Mouse (Mus musculus): ENCODE data around the gene Mrpl49. TPM values are rescaled to one million over a fixed set of nuclear protein-coding genes. Genes with fewer than 3 reads are reported as not detected.

Gene Mrpl49
- polyA plus RNA-seq, 1 experiment from 2014 or later: 82.5 TPM

DNA sequence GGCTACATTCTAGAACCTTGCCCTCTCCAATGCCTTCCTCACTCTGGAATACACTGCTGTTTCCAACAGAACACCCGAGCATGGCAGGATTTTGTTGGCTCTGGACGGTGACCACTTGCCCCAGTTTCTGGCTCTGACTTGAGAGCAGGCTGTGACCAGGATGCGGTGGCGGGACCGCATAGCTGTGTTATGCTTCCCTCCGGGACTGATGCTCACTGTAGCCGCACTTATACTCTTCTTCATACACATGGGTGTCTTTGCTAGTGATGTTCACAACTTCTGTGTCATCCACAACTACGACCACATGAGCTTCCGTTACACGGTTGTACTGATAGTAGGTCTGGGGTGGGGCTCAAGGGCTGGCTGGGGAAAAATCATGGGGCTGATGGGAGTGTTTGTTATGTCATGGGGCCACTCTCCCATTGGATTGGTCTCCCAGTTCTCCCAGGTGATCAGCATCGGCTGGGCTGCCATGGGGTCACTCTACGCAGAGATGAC, 22.4 kb upstream of the Mrpl49 start, which contains the start of gene Tmem262:
Tmem262 (plus strand) TSS at position 51 of the 498 bp plus-strand sequence.
- H3K4me3 ChIP-seq: no peak within 1 kb of the TSS; the same call in 1 of the 2 replicates
- H3K4me1 ChIP-seq: peaks cover 30% of the 10 kb centered on the region
- no peak for DNase-seq (ENCODE audit: low spot score)
- peaks cover 51% of the 10 kb centered on the region for H3K36me3 ChIP-seq (replicated peaks)
- no peaks in the 10 kb centered on the region for H3K27me3 ChIP-seq (replicated peaks; ENCODE audit: low read depth, poor library complexity, severe bottlenecking)
- no peaks in the 10 kb centered on the region for H3K9me3 ChIP-seq
- no peak within 1 kb of the TSS for H3K27ac ChIP-seq (replicated peaks)
- 93% methylated on average over 12 of the region's 12 CpGs for WGBS

DNA sequence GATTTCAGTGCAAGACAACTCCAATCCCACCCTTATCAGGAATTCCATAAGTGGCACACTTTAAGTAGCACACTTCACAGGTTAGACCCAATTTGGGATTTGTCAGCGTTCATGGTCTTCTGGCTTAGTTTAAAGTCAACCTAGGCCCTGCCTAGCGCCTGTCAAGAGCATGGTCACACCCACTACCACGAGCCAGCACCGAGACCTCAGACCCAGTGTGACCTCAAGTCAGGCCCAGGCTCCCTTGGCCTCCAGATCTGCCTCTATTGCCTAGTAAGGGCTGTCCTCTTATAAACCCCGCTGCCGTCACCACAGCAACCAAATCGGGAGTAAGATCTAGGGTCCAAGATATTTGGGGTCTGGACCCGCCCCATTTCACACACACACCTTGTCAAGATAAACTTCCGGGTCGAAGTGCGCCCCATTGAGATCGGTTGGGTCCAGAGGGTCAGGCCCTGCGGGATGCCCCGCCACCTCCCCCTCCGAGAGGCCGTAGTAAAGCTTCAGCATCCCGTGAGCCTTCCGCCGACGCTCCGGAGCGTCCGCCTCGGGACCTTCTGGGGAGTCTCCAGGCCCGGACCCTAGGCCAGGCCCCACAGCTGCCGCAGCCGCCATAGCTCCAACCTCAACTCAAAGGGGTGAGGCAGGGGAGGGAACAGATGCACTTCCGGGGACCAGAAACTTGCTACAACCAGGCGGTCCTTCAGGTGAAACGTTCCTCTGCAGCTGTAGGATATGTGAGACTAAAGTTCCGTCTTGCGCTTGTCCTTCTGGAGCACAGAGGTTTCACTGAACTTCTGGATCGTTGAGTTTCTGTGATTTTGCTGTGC, 19.2 kb upstream of the Mrpl49 start, which contains the start of gene Vps51:
Vps51 (minus strand) TSS at position 668 of the 830 bp plus-strand sequence.
- no peaks in the 10 kb centered on the region for H3K9me3 ChIP-seq
- peaks cover 19% of the 10 kb centered on the region for H3K4me1 ChIP-seq
- H3K4me3 ChIP-seq: peak within 1 kb of the TSS; percentile 70
- DNase-seq (ENCODE audit: low spot score): peak; percentile 86
- H3K36me3 ChIP-seq (replicated peaks): peaks cover 56% of the 10 kb centered on the region
- H3K27ac ChIP-seq (replicated peaks): peak within 1 kb of the TSS; percentile 94
- no peaks in the 10 kb centered on the region for H3K27me3 ChIP-seq (replicated peaks; ENCODE audit: low read depth, poor library complexity, severe bottlenecking)
- WGBS: 2% methylated on average over 33 of the region's 33 CpGs

DNA sequence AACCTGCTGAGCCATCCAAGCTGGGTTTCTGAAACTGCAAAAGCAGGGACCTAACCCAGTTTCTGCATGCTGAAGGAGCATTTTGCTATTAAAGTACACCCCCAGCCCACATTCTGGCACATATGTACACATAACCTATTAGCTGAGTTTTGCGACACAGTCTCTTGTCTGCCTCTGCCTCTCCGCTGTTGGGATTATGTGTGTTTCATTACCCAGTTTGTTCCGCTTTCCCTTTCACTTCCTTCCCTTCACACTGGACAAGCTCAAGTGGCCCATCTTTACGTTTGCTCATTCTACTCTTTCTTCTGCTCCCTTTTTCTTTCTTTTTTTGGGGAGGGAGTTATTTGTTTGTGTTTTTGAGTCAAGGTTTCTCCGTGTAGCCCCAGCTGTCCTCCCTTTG, 16.3 kb upstream of the Mrpl49 start:
- no peak overlapping the region for H3K27ac ChIP-seq (replicated peaks)
- no peaks in the 10 kb centered on the region for H3K27me3 ChIP-seq (replicated peaks; ENCODE audit: low read depth, poor library complexity, severe bottlenecking)
- 96% methylated on average over 5 of the region's 5 CpGs for WGBS
- no peak overlapping the region for H3K4me3 ChIP-seq
- no peak for DNase-seq (ENCODE audit: low spot score)
- H3K4me1 ChIP-seq: peaks cover 19% of the 10 kb centered on the region
- no peaks in the 10 kb centered on the region for H3K9me3 ChIP-seq
- H3K36me3 ChIP-seq (replicated peaks): peaks cover 59% of the 10 kb centered on the region

DNA sequence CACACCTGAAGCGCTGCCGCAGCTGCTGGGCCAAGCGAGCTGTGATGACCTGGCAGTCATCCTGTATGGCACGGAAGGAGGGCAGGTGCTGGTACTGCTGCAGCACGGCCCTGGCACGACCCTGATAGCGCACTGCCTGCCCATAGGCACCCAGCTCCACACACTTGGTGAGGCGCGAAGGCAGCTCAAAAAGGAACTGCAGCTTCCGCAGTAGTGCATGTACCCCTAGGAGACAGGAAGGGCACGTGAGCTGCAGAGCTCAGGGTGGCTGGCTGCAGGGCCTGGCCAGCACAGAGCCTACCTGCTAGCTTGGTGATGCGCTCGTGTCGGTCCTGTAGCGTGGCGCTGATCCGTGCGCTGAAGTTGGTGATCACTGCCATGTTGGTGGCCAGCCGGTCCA, 13.7 kb upstream of the Mrpl49 start:
- H3K36me3 ChIP-seq (replicated peaks): peaks cover 63% of the 10 kb centered on the region
- no peaks in the 10 kb centered on the region for H3K9me3 ChIP-seq
- peak overlapping the region; percentile 21; the same call in 1 of the 2 replicates for H3K4me3 ChIP-seq
- H3K27me3 ChIP-seq (replicated peaks; ENCODE audit: low read depth, poor library complexity, severe bottlenecking): no peaks in the 10 kb centered on the region
- peaks cover 30% of the 10 kb centered on the region for H3K4me1 ChIP-seq
- DNase-seq (ENCODE audit: low spot score): no peak
- WGBS: 93% methylated on average over 19 of the region's 19 CpGs
- H3K27ac ChIP-seq (replicated peaks): no peak overlapping the region

DNA sequence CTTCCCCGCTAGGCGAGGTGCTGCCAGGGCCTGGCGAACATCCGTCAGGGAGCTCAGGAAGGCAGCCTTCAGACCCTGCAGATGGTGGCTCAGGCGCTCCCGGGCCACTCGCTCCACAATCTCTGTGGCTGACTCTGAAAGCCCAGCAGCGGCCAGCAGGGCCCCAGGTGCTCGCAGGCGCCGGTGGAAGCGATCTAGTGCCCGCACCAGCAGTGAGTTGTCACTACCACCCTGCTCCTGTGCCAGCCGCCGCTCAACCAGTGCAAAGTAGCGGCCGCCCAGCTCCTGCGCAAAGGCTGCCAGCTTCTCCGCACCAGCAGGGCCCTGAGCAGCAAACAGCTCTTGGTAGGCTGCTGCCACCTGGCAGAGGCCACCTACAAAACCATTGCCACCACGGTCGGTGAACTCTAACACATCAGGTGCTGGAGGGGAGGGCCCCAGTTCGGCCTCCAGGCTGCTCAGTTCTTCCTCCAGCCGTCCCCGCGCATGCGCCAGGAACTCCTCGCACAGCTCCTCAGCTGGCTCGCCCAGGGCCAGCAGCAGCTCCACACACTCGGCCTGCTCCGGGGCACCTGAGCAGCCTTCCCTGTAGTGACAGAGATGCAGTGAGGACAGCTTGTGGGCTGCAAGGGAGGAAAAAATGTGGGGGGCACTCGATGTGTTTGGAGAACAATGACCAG, 13.1 kb upstream of the Mrpl49 start:
- H3K27me3 ChIP-seq (replicated peaks; ENCODE audit: low read depth, poor library complexity, severe bottlenecking): no peaks in the 10 kb centered on the region
- WGBS: 92% methylated on average over 31 of the region's 31 CpGs
- H3K9me3 ChIP-seq: no peaks in the 10 kb centered on the region
- peak overlapping the region; percentile 21; the same call in 1 of the 2 replicates for H3K4me3 ChIP-seq
- no peak overlapping the region for H3K27ac ChIP-seq (replicated peaks)
- H3K36me3 ChIP-seq (replicated peaks): peaks cover 63% of the 10 kb centered on the region
- H3K4me1 ChIP-seq: peaks cover 28% of the 10 kb centered on the region
- no peak for DNase-seq (ENCODE audit: low spot score)

DNA sequence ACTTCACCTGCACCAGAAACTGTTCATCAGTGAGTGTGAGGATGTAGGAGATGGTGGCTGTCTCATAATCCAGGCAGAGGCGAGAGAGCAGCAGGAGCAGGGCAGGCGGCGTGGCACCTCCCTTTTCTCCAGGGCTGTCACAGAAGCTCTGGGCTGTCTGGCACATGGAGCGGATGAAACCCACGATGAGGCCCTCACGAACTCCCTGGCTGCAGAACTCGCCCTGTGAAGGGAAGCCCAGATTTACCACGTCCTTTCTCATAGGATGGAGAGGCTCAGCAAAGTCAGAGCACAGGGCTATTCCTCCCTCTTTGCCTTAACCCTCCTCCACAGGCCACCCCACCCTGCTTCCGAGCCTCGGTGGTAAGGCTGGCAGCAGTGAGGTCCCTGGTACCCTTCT, 12.3 kb upstream of the Mrpl49 start:
- peaks cover 55% of the 10 kb centered on the region for H3K36me3 ChIP-seq (replicated peaks)
- DNase-seq (ENCODE audit: low spot score): no peak
- no peaks in the 10 kb centered on the region for H3K9me3 ChIP-seq
- no peaks in the 10 kb centered on the region for H3K27me3 ChIP-seq (replicated peaks; ENCODE audit: low read depth, poor library complexity, severe bottlenecking)
- 93% methylated on average over 10 of the region's 10 CpGs for WGBS
- H3K4me3 ChIP-seq: no peak overlapping the region; the same call in 1 of the 2 replicates
- no peak overlapping the region for H3K27ac ChIP-seq (replicated peaks)
- peaks cover 26% of the 10 kb centered on the region for H3K4me1 ChIP-seq

DNA sequence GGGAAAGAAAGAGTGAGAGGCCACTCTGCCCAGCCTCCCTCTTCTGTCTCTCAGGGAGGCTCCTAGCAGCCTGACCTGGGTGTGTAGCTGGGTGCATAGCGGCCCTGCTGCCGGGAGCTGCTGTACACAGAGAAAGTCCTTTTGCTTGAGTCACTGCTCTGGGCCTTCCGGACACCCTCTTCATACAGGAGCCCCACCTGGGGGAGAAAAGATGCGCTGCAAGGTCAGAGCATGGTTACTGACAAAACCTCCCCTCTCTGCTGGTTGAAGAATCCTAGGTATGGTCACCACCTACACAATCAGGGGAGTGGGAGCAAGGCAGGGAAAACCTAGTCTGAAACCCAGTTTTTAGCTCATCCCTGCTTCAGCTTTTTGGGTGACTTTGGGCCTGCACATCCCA, 11.4 kb upstream of the Mrpl49 start:
- Histone ChIP-seq H3K4me3 (peak overlapping the region; percentile 66; the same call in 1 of the 2 replicates), H3K9me3 (no peaks in the 10 kb centered on the region), H3K27me3 (replicated peaks; ENCODE audit: low read depth, poor library complexity, severe bottlenecking) (no peaks in the 10 kb centered on the region), H3K36me3 (replicated peaks) (peaks cover 49% of the 10 kb centered on the region), H3K4me1 (peaks cover 26% of the 10 kb centered on the region), H3K27ac (replicated peaks) (no peak overlapping the region)
- no peak for DNase-seq (ENCODE audit: low spot score)
- 83% methylated on average over 4 of the region's 4 CpGs for WGBS

DNA sequence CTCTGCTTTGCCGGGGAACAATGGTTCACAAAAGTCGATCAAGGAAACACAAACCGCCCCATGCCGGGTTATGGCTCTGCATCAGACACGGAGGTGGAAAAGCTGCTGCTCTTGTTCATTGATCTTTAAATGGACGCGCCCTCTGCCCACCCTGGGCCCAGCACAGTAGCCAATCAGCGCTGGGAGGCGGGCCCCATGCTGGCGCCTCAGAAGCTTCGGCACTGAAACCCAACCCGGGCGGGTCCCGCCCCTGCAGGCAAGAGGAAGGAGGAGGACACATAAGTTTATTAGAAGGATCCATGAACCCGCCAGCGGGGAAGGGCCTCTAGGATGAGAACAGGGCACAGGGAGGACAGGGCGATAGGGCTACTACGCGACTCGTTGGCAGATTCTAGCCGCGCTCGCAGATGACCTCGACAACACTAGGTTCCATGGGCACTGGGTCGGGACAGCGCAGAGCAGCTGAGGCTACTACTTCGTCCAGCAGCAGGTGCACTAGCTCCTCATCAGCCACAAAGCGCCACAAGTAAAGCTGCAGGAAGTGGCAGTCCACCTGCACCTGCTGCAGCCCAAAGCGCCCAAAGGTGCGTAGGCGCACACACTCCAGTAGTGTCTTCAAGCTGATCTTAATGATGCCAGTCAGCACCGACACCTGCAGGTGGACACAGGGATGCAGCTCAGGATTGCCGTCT, 10.3 kb upstream of the Mrpl49 start, which contains the start of gene Tm7sf2:
Tm7sf2 (minus strand) TSS at position 650 of the 692 bp plus-strand sequence.
- WGBS: 9% methylated on average over 33 of the region's 33 CpGs
- peaks cover 30% of the 10 kb centered on the region for H3K4me1 ChIP-seq

DNA sequence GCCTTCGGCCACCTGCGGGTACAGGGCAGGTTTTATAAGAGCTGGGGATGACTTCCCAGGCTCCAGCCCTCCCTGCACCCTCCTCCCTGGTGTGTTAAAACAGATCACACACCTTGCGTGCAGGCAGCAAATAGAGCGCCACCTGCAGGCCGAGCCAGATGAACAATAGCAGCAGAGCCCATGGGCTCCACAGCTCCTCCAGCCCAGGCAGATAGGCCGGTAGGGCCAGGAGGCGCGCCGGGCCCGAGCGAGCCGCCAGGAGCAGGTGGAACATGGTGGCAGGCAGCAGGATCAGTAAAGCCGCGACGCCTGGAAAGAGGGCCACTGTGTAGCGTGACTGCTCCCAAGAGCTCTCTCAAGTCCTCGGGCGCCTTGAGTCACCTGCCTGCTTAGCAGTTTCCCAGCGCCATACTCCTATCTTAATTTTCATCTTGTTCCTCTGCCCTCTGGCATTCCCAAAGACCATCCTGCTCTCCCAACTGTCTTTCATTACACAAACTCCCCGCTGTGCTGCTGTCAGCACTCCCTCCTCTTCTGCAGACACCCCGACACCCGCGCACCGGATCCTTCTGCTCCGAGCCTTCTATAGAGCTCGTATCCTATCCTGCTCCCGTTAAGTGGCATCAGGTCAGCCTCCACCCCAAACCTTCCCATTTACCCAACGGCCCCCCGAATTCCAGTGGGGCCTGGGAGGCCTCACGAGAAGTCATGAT, 9.6 kb upstream of the Mrpl49 start:
- Histone ChIP-seq H3K27me3 (replicated peaks; ENCODE audit: low read depth, poor library complexity, severe bottlenecking) (no peaks in the 10 kb centered on the region), H3K27ac (replicated peaks) (peak overlapping the region; percentile 81), H3K4me3 (peak overlapping the region; percentile 66), H3K4me1 (peaks cover 37% of the 10 kb centered on the region), H3K9me3 (no peaks in the 10 kb centered on the region), H3K36me3 (replicated peaks) (peaks cover 52% of the 10 kb centered on the region)
- peak; percentile 90 for DNase-seq (ENCODE audit: low spot score)
- under 1% methylated on average over 30 of the region's 30 CpGs for WGBS

More for the DNA sequence above, 10.3 kb upstream of the Mrpl49 start, which contains the start of gene Tm7sf2:
- H3K9me3 ChIP-seq: no peaks in the 10 kb centered on the region
- peak; percentile 95 for DNase-seq (ENCODE audit: low spot score)
- H3K27ac ChIP-seq (replicated peaks): peak within 1 kb of the TSS; percentile 81
- peaks cover 49% of the 10 kb centered on the region for H3K36me3 ChIP-seq (replicated peaks)
- peak within 1 kb of the TSS; percentile 66 for H3K4me3 ChIP-seq
- no peaks in the 10 kb centered on the region for H3K27me3 ChIP-seq (replicated peaks; ENCODE audit: low read depth, poor library complexity, severe bottlenecking)

DNA sequence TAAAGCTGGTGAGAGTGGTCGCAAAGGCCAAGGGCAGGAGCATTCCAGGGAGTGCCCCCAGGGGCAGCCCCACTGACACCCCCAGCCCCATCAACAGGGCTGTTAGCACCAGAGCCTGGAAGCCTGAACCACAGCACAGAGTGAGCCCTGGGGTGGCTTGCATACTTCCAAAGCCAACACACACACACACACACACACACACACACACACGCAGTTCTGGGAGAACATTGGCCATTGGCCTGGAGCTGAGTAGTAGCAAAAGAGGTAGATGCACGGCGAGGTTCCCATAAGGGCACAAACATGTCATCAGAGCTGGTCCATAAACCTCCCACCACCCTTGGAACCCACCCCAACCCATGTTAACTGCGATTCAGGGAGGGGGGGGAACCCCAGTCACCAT, 9.0 kb upstream of the Mrpl49 start:
- 42% methylated on average over 5 of the region's 5 CpGs for WGBS
- H3K27ac ChIP-seq (replicated peaks): peak overlapping the region; percentile 81
- H3K4me1 ChIP-seq: peaks cover 43% of the 10 kb centered on the region
- peak overlapping the region; percentile 66 for H3K4me3 ChIP-seq
- no peaks in the 10 kb centered on the region for H3K27me3 ChIP-seq (replicated peaks; ENCODE audit: low read depth, poor library complexity, severe bottlenecking)
- H3K36me3 ChIP-seq (replicated peaks): peaks cover 51% of the 10 kb centered on the region
- no peaks in the 10 kb centered on the region for H3K9me3 ChIP-seq
- DNase-seq (ENCODE audit: low spot score): no peak

DNA sequence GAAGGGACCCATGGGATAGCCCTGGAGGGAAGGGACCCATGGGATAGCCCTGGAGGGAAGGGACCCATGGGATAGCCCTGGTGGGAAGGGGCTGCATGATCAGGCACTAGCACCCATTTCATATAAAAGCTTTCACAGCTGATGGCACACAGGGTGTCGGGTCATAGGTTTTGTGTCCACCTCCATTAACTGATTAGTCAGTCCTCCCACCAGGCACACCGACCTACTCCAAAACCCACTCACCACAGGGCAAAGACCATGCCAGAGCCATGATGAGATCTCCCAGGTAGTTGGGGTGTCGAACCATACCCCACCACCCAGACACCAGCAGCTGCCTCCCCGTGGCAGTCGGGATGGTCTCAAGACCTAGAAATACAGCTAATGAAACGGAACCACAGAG, 5.5 kb upstream of the Mrpl49 start:
- peak; percentile 7 for DNase-seq (ENCODE audit: low spot score)
- Histone ChIP-seq H3K4me1 (peaks cover 56% of the 10 kb centered on the region), H3K27me3 (replicated peaks; ENCODE audit: low read depth, poor library complexity, severe bottlenecking) (no peaks in the 10 kb centered on the region), H3K9me3 (no peaks in the 10 kb centered on the region), H3K4me3 (peak overlapping the region; percentile 94; the same call in 1 of the 2 replicates), H3K27ac (replicated peaks) (no peak overlapping the region), H3K36me3 (replicated peaks) (peaks cover 38% of the 10 kb centered on the region)
- WGBS: 94% methylated on average over 6 of the region's 6 CpGs
